Mouse (Mus musculus) kidney, adult 2 months (tissue): Measurements from ENCODE around the gene Heatr4.

ENCODE experiments used
- CTCF ChIP-seq: fragments of 200-500 bp; conservative IDR thresholded peaks from 2 replicates; pipeline ENCODE4 v1.5.1; 2011; ENCODE audit warnings: low read depth, mild to moderate bottlenecking, control low read depth, low read length, moderate library complexity, mixed read lengths; ENCODE audit not compliant: insufficient read depth, insufficient read length
- POLR2A ChIP-seq: fragments of 200-500 bp; IDR thresholded peaks from one replicate; pipeline ENCODE4 v1.6.1; 2011; ENCODE audit warnings: low read depth, low read length, control low read depth

DNA sequence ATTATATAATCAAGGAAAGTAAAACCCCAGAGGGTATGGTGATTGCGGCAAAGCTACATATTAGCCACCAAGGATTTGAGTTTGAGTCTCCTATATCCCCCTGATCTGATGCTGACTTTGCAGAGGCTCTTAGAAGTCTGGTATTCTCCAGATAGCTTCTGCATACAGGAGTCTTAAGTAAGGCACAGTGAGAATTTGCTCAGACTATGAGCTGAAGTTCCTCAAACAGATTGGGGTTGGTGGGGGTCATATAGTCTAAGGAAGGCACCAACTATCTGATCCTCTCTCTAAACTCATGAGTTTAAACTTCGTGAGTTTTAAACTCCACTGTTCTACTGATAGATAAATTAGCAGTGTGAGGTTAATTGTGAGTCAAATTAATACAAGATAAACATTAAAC is 45.3 kb downstream of the Heatr4 start:
- TF ChIP-seq CTCF (no peak), POLR2A (no peak)
